Mouse (Mus musculus): ENCODE measurements around the gene Exoc4. TPM values are rescaled to one million over a fixed set of nuclear protein-coding genes. Genes with fewer than 3 reads are reported as not detected.
A peak's percentile ranks its signal among the peaks of the same experiment; 100 is the strongest.

Gene Exoc4
- polyA plus RNA-seq, 1 experiment from 2014 or later = 59.2 TPM

GRCm38 (mm10) chr6:33772551-33773315 lies 523.8 kb downstream of the Exoc4 start:
- no peaks in the 10 kb centered on the region for H3K36me3 ChIP-seq
- no peak overlapping the region for H3K4me3 ChIP-seq
- H3K27me3 ChIP-seq = no peaks in the 10 kb centered on the region
- peak overlapping the region; percentile 20; the same call in 1 of the 2 replicates for H3K27ac ChIP-seq (replicated peaks)
- no peak overlapping the region for H3K9ac ChIP-seq (replicated peaks)
- no peak overlapping the region for H3K4me2 ChIP-seq (replicated peaks)
- H3K9me3 ChIP-seq = no peaks in the 10 kb centered on the region
- no peak for ATAC-seq (ENCODE audit: low FRiP score, low read depth)
- 77% methylated on average over 9 of the region's 9 CpGs for WGBS
- H3K4me1 ChIP-seq = 0 out of 2 replicates have a peak, but pooled peaks cover 3% of the 10 kb centered on the region

- H3K9ac ChIP-seq (replicated peaks) = no peak overlapping the region
- 84% methylated on average over 2 of the region's 2 CpGs for WGBS
- no peak overlapping the region for H3K4me3 ChIP-seq
- H3K9me3 ChIP-seq = no peaks in the 10 kb centered on the region
- no peak for ATAC-seq (ENCODE audit: low FRiP score, low read depth)
- no peaks in the 10 kb centered on the region for H3K36me3 ChIP-seq
- H3K27ac ChIP-seq (replicated peaks) = no peak overlapping the region
- H3K4me1 ChIP-seq = peaks cover 3% of the 10 kb centered on the region; the same call in 1 of the 2 replicates
- H3K4me2 ChIP-seq (replicated peaks) = no peak overlapping the region
- no peaks in the 10 kb centered on the region for H3K27me3 ChIP-seq
These were observed 543.7 kb downstream of the Exoc4 start for GRCm38 (mm10) chr6:33792604-33793003.

- H3K36me3 ChIP-seq = no peaks in the 10 kb centered on the region
- H3K27ac ChIP-seq (replicated peaks) = no peak overlapping the region
- H3K9ac ChIP-seq (replicated peaks) = no peak overlapping the region
- H3K27me3 ChIP-seq = no peaks in the 10 kb centered on the region
- H3K4me2 ChIP-seq (replicated peaks) = no peak overlapping the region
- no peaks in the 10 kb centered on the region for H3K9me3 ChIP-seq
- 92% methylated on average over 3 of the region's 3 CpGs for WGBS
- no peak overlapping the region for H3K4me3 ChIP-seq
- ATAC-seq (ENCODE audit: low FRiP score, low read depth) = no peak
- H3K4me1 ChIP-seq = peaks cover 14% of the 10 kb centered on the region
These were observed 552.4 kb downstream of the Exoc4 start for GRCm38 (mm10) chr6:33801254-33801653.

- Histone ChIP-seq H3K4me2 (replicated peaks) (no peak overlapping the region), H3K27ac (replicated peaks) (no peak overlapping the region), H3K36me3 (no peaks in the 10 kb centered on the region), H3K4me1 (peaks cover 13% of the 10 kb centered on the region; the same call in 1 of the 2 replicates), H3K27me3 (no peaks in the 10 kb centered on the region), H3K4me3 (no peak overlapping the region), H3K9me3 (no peaks in the 10 kb centered on the region), H3K9ac (replicated peaks) (no peak overlapping the region)
- no peak for ATAC-seq (ENCODE audit: low FRiP score, low read depth)
- 26% methylated on average over 3 of the region's 3 CpGs for WGBS
These were observed 554.7 kb downstream of the Exoc4 start for GRCm38 (mm10) chr6:33803481-33804098.

GRCm38 (mm10) chr6:33804775-33805174 lies 555.9 kb downstream of the Exoc4 start:
- no peak overlapping the region for H3K9ac ChIP-seq (replicated peaks)
- no peak overlapping the region for H3K4me2 ChIP-seq (replicated peaks)
- no peaks in the 10 kb centered on the region for H3K36me3 ChIP-seq
- peaks cover 13% of the 10 kb centered on the region; the same call in 1 of the 2 replicates for H3K4me1 ChIP-seq
- WGBS = 72% methylated on average over 2 of the region's 2 CpGs
- ATAC-seq (ENCODE audit: low FRiP score, low read depth) = no peak
- H3K9me3 ChIP-seq = no peaks in the 10 kb centered on the region
- H3K4me3 ChIP-seq = no peak overlapping the region
- H3K27ac ChIP-seq (replicated peaks) = no peak overlapping the region
- no peaks in the 10 kb centered on the region for H3K27me3 ChIP-seq

GRCm38 (mm10) chr6:33806072-33806782 lies 557.3 kb downstream of the Exoc4 start:
- Histone ChIP-seq H3K9me3 (no peaks in the 10 kb centered on the region), H3K27me3 (no peaks in the 10 kb centered on the region), H3K9ac (replicated peaks) (no peak overlapping the region), H3K4me2 (replicated peaks) (no peak overlapping the region), H3K36me3 (no peaks in the 10 kb centered on the region), H3K4me1 (peaks cover 13% of the 10 kb centered on the region; the same call in 1 of the 2 replicates), H3K27ac (replicated peaks) (no peak overlapping the region), H3K4me3 (no peak overlapping the region)
- WGBS = 85% methylated on average over 3 of the region's 3 CpGs
- no peak for ATAC-seq (ENCODE audit: low FRiP score, low read depth)

GRCm38 (mm10) chr6:33814386-33814785 lies 565.5 kb downstream of the Exoc4 start:
- H3K4me1 ChIP-seq = peaks cover 8% of the 10 kb centered on the region; the same call in 1 of the 2 replicates
- no peaks in the 10 kb centered on the region for H3K27me3 ChIP-seq
- no peaks in the 10 kb centered on the region for H3K36me3 ChIP-seq
- no peak overlapping the region for H3K4me3 ChIP-seq
- ATAC-seq (ENCODE audit: low FRiP score, low read depth) = no peak
- 53% methylated on average over 2 of the region's 2 CpGs for WGBS
- no peaks in the 10 kb centered on the region for H3K9me3 ChIP-seq
- no peak overlapping the region for H3K27ac ChIP-seq (replicated peaks)
- no peak overlapping the region for H3K9ac ChIP-seq (replicated peaks)
- H3K4me2 ChIP-seq (replicated peaks) = no peak overlapping the region

- H3K9me3 ChIP-seq = no peaks in the 10 kb centered on the region
- WGBS = 84% methylated on average over 2 of the region's 2 CpGs
- no peak overlapping the region for H3K4me2 ChIP-seq (replicated peaks)
- H3K4me1 ChIP-seq = peaks cover 2% of the 10 kb centered on the region; the same call in 1 of the 2 replicates
- no peaks in the 10 kb centered on the region for H3K36me3 ChIP-seq
- no peak overlapping the region for H3K27ac ChIP-seq (replicated peaks)
- no peak for ATAC-seq (ENCODE audit: low FRiP score, low read depth)
- no peak overlapping the region for H3K4me3 ChIP-seq
- H3K9ac ChIP-seq (replicated peaks) = no peak overlapping the region
- H3K27me3 ChIP-seq = no peaks in the 10 kb centered on the region
These were observed 574.3 kb downstream of the Exoc4 start for GRCm38 (mm10) chr6:33823171-33823570.

GRCm38 (mm10) chr6:33823777-33824302 lies 575.0 kb downstream of the Exoc4 start:
- Histone ChIP-seq H3K27me3 (no peaks in the 10 kb centered on the region), H3K4me2 (replicated peaks) (no peak overlapping the region), H3K4me3 (no peak overlapping the region), H3K4me1 (peaks cover 6% of the 10 kb centered on the region; the same call in 1 of the 2 replicates), H3K9me3 (no peaks in the 10 kb centered on the region), H3K36me3 (no peaks in the 10 kb centered on the region), H3K9ac (replicated peaks) (no peak overlapping the region), H3K27ac (replicated peaks) (no peak overlapping the region)
- no peak for ATAC-seq (ENCODE audit: low FRiP score, low read depth)
- 75% methylated on average over 6 of the region's 6 CpGs for WGBS

- Histone ChIP-seq H3K4me1 (peaks cover 13% of the 10 kb centered on the region), H3K36me3 (no peaks in the 10 kb centered on the region), H3K27ac (replicated peaks) (no peak overlapping the region), H3K9me3 (no peaks in the 10 kb centered on the region), H3K4me3 (no peak overlapping the region), H3K9ac (replicated peaks) (no peak overlapping the region), H3K27me3 (no peaks in the 10 kb centered on the region), H3K4me2 (replicated peaks) (no peak overlapping the region)
- no peak; the same call in 1 of the 2 replicates for ATAC-seq (ENCODE audit: low FRiP score, low read depth)
- WGBS = 42% methylated on average over 6 of the region's 6 CpGs
These were observed 579.6 kb downstream of the Exoc4 start for GRCm38 (mm10) chr6:33828499-33828898.

- 96% methylated on average over 4 of the region's 4 CpGs for WGBS
These were observed 580.4 kb downstream of the Exoc4 start for GRCm38 (mm10) chr6:33829261-33829660.

GRCm38 (mm10) chr6:33831276-33831675 lies 582.4 kb downstream of the Exoc4 start:
- Histone ChIP-seq H3K4me2 (replicated peaks) (no peak overlapping the region), H3K4me1 (peaks cover 13% of the 10 kb centered on the region), H3K9me3 (no peaks in the 10 kb centered on the region), H3K4me3 (no peak overlapping the region), H3K27ac (replicated peaks) (no peak overlapping the region), H3K9ac (replicated peaks) (no peak overlapping the region), H3K27me3 (no peaks in the 10 kb centered on the region), H3K36me3 (no peaks in the 10 kb centered on the region)
- WGBS = 88% methylated on average over 3 of the region's 3 CpGs
- no peak for ATAC-seq (ENCODE audit: low FRiP score, low read depth)

More at GRCm38 (mm10) chr6:33829261-33829660, 580.4 kb downstream of the Exoc4 start:
- Histone ChIP-seq H3K9me3 (no peaks in the 10 kb centered on the region), H3K4me1 (peaks cover 13% of the 10 kb centered on the region), H3K27ac (replicated peaks) (no peak overlapping the region), H3K9ac (replicated peaks) (no peak overlapping the region), H3K4me3 (no peak overlapping the region), H3K27me3 (no peaks in the 10 kb centered on the region), H3K4me2 (replicated peaks) (no peak overlapping the region), H3K36me3 (no peaks in the 10 kb centered on the region)
- no peak for ATAC-seq (ENCODE audit: low FRiP score, low read depth)

Measured in midbrain, embryonic 12.5 days (tissue).